Mouse (Mus musculus) erythroid progenitor cell, adult 5-6 weeks (primary cell): Measurements from ENCODE around the gene Stip1. TPM values are rescaled to one million over a fixed set of nuclear protein-coding genes. Genes with fewer than 3 reads are reported as not detected.
"Not testable (repeated sequence)": the region's sequence is repeated elsewhere in the genome, so short reads cannot be mapped to it uniquely, and the experiment has no call there.

Experiments used
- ATAC-seq: replicated peaks from 2 replicates; pipeline ENCODE4 v1.8.0; 2016; ENCODE audit warnings: moderate number of reproducible peaks, mild to moderate bottlenecking, moderate TSS enrichment, inconsistent platforms; ENCODE audit not compliant: poor library complexity, low FRiP score, severe bottlenecking
- total RNA-seq, 2 experiments: library from RNA; stranded (forward) in 1 of 2; stranded (reverse) in 1 of 2; fragments of 150-400 nt in 1 of 2; fragments of 186-747, 209-891 nt in 1 of 2; gene quantifications; 2 replicates each; pipeline versions ENCODE4 v1.2.3 to v1.2.4; 2015 to 2017; ENCODE audit warnings: low replicate concordance in 2 of 2

Gene Stip1
- total RNA-seq (2015; ENCODE audit: low replicate concordance) (59.5 and 78.6 TPM in 2 replicates), total RNA-seq (2017; ENCODE audit: low replicate concordance) (48.1 and 60.8 TPM in 2 replicates)

GRCm38 (mm10) chr19:7039841-7040636 is at the start of gene Stip1:
Gene Stip1, minus strand, starts transcription at chr19:7039967.
- ATAC-seq, result peak; percentile 92

- no peak for ATAC-seq
Measured at GRCm38 (mm10) chr19:7089050-7089449, 49.3 kb upstream of the Stip1 start.

DNA sequence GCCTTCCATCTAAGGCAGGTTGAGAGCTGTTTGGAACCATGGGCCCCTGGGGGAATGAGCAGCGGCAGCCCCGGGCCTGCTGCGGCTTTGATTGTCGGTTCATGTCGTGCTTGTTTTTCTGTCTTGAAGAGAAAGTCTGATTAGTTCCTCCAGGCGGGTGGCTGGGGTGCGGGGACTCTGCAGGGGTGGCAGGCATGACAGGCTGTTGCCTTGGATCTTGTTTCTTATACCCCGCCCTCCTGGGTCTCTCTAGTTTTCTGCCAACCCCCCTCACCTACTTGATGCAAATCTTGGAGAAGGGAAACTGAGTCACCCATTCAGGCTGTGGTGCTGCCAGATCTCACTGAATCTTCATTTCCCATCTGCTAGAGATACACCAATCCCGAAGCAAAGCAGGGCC is 48.8 kb upstream of the Stip1 start:
- no peak for ATAC-seq

DNA sequence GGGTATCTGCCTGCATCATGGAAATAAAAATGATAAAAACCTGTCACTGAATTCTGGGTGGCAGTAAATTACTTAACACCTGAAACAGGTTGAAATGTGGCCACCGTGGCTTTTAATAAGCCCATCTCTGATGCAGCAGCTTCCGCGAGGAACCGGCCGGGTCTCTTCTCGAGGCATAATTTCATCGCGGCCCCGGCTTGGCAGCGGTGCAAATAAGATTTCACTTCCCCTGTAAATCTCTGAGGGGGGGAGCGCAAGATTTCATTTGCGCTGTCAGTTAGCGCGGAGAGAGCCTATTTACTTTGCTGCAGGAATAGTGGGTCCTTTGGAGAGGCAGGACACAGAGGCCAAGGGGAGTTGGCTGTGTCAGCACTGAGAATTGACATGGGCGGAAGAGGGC is 45.0 kb upstream of the Stip1 start:
- no peak for ATAC-seq

GRCm38 (mm10) chr19:7083035-7083794 is 43.4 kb upstream of the Stip1 start:
- no peak for ATAC-seq

- no peak; the same call in 1 of the 2 replicates for ATAC-seq
Measured at GRCm38 (mm10) chr19:7081516-7082266, 41.9 kb upstream of the Stip1 start.

- ATAC-seq, result no peak
Measured at GRCm38 (mm10) chr19:7078271-7078670, 38.5 kb upstream of the Stip1 start.

- no peak for ATAC-seq
Measured at GRCm38 (mm10) chr19:7077666-7078065, 37.9 kb upstream of the Stip1 start.

DNA sequence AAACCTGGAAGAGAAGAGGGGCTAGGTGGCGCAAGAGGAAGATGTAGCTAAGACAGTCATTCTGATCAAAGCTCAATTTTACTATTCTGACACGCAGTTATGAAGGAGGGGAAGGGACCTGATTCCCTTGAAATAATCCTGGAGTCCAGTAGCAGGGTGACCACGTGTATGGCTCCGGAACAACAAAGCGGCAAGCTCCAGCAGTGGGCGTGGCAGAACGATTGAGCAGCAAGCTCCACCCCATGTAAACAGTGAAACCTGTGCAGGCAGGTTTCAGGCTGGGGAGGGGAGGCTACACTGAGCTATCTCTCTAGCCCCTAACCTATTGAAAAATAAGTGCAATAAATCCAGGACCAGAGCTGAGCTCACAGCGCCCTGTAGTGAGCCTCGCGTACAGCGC is 35.6 kb upstream of the Stip1 start:
- not testable (repeated sequence) for ATAC-seq

- no peak for ATAC-seq
Measured at GRCm38 (mm10) chr19:7073997-7074781, 34.4 kb upstream of the Stip1 start.

DNA sequence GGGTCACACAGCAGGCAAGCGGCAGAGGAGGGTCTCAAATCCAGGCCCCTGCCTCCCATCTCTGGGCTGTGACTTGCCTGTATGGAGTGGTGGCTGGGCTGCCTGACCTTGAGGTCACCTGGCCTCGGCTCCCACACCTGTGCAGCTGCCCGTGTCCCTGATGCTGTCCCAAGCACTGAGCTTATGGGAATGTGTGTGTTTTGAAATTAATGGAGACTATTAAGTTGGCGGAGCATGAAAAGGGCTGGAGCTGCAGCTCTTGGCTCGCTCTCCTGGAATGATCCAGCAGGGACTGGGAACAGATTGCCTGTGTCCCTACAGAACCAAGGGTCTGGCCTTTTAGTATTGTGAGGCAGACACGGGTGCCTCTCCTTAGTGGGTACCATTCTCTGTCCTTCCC is 32.5 kb upstream of the Stip1 start:
- no peak for ATAC-seq

GRCm38 (mm10) chr19:7070775-7071174 is 31.0 kb upstream of the Stip1 start:
- ATAC-seq, result no peak

DNA sequence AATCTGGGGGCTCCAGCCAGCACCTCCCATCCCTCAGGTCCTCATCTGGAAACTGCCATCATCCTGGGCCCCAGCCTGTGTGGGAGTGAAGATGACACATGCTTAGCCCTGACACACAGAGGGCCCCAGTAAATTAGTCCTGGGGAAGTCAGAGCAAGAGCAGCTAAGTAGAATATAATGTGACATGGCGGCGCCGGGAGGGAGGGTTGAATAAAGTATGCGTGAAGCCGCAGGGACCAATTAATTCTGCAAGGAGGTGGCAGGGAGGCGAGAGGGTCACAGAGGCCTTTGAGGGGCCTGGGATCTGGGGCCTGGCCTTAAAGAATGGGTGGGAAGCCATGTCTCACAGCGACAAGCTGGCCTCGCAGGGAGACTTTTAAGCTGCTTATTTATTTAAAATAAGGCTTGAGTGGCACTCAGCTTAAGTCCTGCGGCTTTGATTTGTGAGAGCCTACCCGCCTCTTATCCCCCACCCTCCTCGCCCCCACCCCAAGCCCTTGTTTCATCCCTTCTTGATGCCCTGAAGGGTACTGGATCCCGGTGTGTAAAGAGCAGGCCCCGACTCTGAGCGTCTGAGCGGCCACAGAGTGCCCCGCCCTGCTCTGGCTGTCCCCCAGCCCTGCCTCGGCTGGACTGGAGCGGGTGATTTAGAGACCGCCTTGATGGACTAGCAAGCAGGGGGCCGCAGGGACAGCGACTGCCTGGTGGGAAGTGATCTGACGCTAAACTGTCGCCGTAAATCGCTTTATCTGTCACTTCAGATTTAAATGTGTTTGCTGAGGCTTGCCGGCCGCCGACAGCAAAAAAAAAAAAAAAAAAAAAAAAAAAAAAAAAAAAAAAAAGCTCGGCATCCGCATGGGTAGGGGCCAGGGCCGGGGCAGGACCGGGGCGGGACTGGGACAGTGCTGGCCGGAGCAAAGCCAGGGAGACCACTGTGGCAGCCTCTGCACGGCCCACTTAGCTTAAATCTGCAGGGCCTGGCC is 30.3 kb upstream of the Stip1 start:
- no peak for ATAC-seq

DNA sequence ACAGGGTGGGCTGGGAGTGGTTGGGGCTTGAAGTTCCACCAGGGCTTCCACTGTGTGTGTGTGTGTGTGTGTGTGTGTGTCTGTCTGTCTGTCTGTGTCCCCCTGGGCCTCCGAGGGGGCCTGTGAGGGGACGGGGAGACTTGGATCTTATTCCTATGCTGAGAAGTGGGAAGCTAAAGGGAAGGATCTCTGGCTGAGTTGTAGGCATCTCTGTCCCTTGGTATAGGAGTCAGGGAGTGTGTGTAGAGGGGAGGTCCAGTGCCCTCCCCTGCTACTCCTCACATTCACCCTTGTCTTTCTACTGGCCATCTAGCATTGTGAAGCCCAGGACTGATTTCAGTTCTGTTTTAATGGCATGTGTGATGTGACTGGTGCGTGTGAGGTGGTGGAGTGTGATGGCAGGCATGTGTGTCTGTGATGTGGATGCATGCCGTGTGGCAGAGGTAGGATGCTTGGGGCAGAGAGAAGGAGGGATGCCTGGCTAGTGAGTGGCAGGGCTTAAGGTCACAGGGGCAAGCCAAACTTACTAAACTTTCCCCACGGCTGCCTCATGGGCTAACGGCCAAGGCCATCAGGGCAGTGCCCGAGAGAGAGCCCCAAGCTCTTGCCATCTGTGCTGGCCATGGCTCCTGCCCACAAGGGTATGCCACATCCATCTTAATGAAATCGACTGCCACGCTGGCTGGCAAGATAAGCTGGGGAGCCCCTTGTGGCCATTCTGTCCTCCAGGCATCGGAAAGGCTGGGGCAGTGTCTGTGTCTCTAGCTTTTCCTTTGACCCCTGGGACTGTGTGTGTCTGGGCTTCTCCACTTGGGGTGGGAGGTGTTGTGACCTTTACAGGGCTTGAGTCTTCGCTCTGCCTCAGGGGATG is 29.1 kb upstream of the Stip1 start:
- ATAC-seq, result no peak

GRCm38 (mm10) chr19:7068136-7068535 is 28.4 kb upstream of the Stip1 start:
- 0 out of 2 replicates have a peak, but pooled peaks have one; percentile 41 for ATAC-seq

- ATAC-seq, result peak; percentile 47
Measured at GRCm38 (mm10) chr19:7067344-7068050, 27.7 kb upstream of the Stip1 start.

- ATAC-seq, result peak; percentile 4; the same call in 1 of the 2 replicates
Measured at GRCm38 (mm10) chr19:7066828-7067342, 27.1 kb upstream of the Stip1 start.
